Mouse (Mus musculus): ENCODE results near the gene Arl10. TPM values are rescaled to one million over a fixed set of nuclear protein-coding genes. Genes with fewer than 3 reads are reported as not detected.

Gene Arl10
- 16.1 and 19.2 TPM in 2 replicates for polyA plus RNA-seq (2014; fragmentation: Nextera tagmentation; extraction: Ambion mirVana)

DNA sequence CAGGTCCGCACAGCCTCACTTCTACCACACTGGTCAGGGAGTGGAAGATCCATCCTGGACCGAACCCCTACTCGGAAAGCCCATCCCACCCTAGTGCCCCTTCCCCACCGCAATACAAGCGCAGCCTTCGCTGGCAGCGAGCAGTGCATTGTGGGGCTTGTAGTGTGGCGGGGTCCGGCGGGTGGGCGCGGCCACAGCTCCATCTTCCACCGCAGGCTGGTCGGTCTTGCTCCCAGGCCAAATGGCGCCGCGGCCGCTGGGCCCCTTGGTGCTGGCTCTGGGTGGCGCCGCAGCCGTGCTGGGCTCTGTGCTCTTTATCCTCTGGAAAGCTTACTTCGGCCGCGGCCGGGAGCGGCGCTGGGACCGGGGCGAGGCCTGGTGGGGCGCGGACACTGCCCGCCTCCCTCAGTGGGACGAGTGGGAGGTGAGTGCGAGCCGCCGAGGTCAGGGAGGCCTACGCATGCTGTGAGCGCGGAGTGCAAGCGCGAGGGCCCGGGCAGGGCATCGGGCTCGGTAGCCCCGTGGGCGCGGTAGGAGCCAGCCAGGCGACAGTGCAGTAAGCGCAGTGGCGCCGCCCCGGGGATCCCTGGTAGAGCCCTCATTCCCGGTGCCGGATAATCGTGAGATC is at the start of gene Arl10:
TSS of gene Arl10 (plus strand) at position 162 of the 628 bp plus-strand sequence.
- Histone ChIP-seq H3K9me3 (ENCODE audit: control insufficient read depth, low read length) (no peaks in the 10 kb centered on the region), H3K36me3 (ENCODE audit: control insufficient read depth, insufficient read depth, low read length) (peaks cover 33% of the 10 kb centered on the region), H3K27me3 (ENCODE audit: control insufficient read depth, insufficient read depth, low read length) (no peaks in the 10 kb centered on the region), H3K4me2 (ENCODE audit: low read length) (peak within 1 kb of the TSS; percentile 95), H3K9ac (ENCODE audit: low read length) (peak within 1 kb of the TSS; percentile 91), H3K27ac (replicated peaks in 1 of 2; ENCODE audit: control insufficient read depth in 1 of 2, insufficient read depth in 1 of 2, low read depth in 2 of 2, low read length in 2 of 2) (peak within 1 kb of the TSS; percentile 61 to 78), H3K4me3 (ENCODE audit: control insufficient read depth in 1 of 2, insufficient read depth in 1 of 2, low read depth in 1 of 2, low read length in 2 of 2) (peak within 1 kb of the TSS; percentile 85 to 90), H3K4me1 (ENCODE audit: control insufficient read depth in 2 of 2, insufficient read depth in 2 of 2, low read length in 2 of 2) (peaks cover 3 to 20% of the 10 kb centered on the region in 2 experiments)
- ATAC-seq (ENCODE audit: insufficient number of reproducible peaks, insufficient read depth, low FRiP score, low read depth) = peak; percentile 78
- under 1% methylated on average over 55 of the region's 55 CpGs for WGBS

DNA sequence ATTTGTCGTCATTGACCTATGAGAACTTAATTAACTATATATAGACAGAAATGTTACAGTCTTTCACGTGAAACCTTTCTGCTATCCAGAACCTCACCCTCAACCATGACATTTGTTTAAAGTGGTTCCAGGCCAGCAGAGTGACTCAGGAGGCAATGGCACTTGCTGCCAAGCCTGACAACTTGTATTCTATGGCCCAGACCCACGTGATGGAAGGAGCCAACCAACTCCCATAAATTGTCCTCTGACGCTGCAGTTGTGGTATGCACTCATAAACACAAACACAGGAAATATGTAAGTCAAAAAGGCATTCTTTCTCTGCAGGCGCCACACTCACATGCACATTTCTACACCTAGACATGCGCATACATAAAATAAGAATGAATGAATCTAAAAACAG is 47.7 kb upstream of the Arl10 start:
- H3K4me3 ChIP-seq (ENCODE audit: control insufficient read depth in 1 of 2, insufficient read depth in 1 of 2, low read depth in 1 of 2, low read length in 2 of 2) = no peak overlapping the region
- H3K27me3 ChIP-seq (ENCODE audit: control insufficient read depth, insufficient read depth, low read length) = no peaks in the 10 kb centered on the region
- 82% methylated on average over 6 of the region's 6 CpGs for WGBS
- H3K9ac ChIP-seq (ENCODE audit: low read length) = no peak overlapping the region
- H3K4me1 ChIP-seq (ENCODE audit: control insufficient read depth in 2 of 2, insufficient read depth in 2 of 2, low read length in 2 of 2) = no peaks in the 10 kb centered on the region
- no peak overlapping the region for H3K4me2 ChIP-seq (ENCODE audit: low read length)
- no peaks in the 10 kb centered on the region for H3K9me3 ChIP-seq (ENCODE audit: control insufficient read depth, low read length)
- ATAC-seq (ENCODE audit: insufficient number of reproducible peaks, insufficient read depth, low FRiP score, low read depth) = no peak
- peaks cover 60% of the 10 kb centered on the region for H3K36me3 ChIP-seq (ENCODE audit: control insufficient read depth, insufficient read depth, low read length)
- no peak overlapping the region for H3K27ac ChIP-seq (replicated peaks in 1 of 2; ENCODE audit: control insufficient read depth in 1 of 2, insufficient read depth in 1 of 2, low read depth in 2 of 2, low read length in 2 of 2)

DNA sequence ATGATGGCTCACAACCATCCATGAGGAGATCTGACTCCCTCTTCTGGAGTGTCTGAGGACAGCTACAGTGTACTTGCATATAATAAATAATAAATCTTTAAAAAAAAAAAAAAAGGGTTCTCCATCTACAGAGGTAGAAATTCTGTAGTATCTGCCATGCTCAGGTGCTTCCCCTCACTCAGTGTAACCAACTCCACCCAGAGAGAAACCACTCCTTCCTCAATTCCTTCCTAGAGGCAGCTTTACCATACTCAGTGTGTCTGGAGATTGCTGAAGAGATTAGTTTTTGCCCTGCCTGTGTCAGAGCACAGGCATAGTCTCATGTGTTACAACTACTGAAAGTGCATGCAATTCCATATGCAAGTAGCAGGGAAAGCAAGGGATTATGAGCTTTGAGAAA is 42.7 kb upstream of the Arl10 start:
- Histone ChIP-seq H3K4me2 (ENCODE audit: low read length) (no peak overlapping the region), H3K4me1 (ENCODE audit: control insufficient read depth in 2 of 2, insufficient read depth in 2 of 2, low read length in 2 of 2) (no peaks in the 10 kb centered on the region), H3K4me3 (ENCODE audit: control insufficient read depth in 1 of 2, insufficient read depth in 1 of 2, low read depth in 1 of 2, low read length in 2 of 2) (no peak overlapping the region), H3K27ac (replicated peaks in 1 of 2; ENCODE audit: control insufficient read depth in 1 of 2, insufficient read depth in 1 of 2, low read depth in 2 of 2, low read length in 2 of 2) (no peak overlapping the region), H3K9ac (ENCODE audit: low read length) (no peak overlapping the region), H3K9me3 (ENCODE audit: control insufficient read depth, low read length) (no peaks in the 10 kb centered on the region), H3K36me3 (ENCODE audit: control insufficient read depth, insufficient read depth, low read length) (peaks cover 44% of the 10 kb centered on the region), H3K27me3 (ENCODE audit: control insufficient read depth, insufficient read depth, low read length) (no peaks in the 10 kb centered on the region)
- ATAC-seq (ENCODE audit: insufficient number of reproducible peaks, insufficient read depth, low FRiP score, low read depth) = no peak

DNA sequence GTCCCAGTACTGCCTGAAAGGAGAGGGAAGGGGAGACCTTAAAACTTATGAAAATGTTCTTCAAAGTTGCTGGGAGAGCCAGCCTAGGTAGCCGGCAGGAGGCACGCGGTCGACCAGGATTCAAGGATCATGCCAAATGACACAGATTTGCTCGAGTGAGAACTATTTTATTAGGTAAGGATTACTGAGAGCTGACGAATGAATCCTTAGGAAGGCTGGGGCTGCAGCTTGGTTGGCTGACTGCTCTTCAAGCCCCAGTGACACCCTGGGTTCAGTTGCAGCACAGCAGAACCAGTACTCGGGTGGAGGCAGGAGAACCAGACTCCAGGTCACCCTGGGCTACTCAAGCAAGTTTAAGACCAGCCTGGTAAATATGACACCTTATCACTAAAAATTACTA is 26.8 kb upstream of the Arl10 start:
- H3K27me3 ChIP-seq (ENCODE audit: control insufficient read depth, insufficient read depth, low read length) = no peaks in the 10 kb centered on the region
- no peak overlapping the region for H3K9ac ChIP-seq (ENCODE audit: low read length)
- H3K36me3 ChIP-seq (ENCODE audit: control insufficient read depth, insufficient read depth, low read length) = peaks cover 74% of the 10 kb centered on the region
- no peak overlapping the region for H3K4me2 ChIP-seq (ENCODE audit: low read length)
- no peak overlapping the region for H3K4me3 ChIP-seq (ENCODE audit: control insufficient read depth in 1 of 2, insufficient read depth in 1 of 2, low read depth in 1 of 2, low read length in 2 of 2)
- ATAC-seq (ENCODE audit: insufficient number of reproducible peaks, insufficient read depth, low FRiP score, low read depth) = no peak
- no peak overlapping the region for H3K27ac ChIP-seq (replicated peaks in 1 of 2; ENCODE audit: control insufficient read depth in 1 of 2, insufficient read depth in 1 of 2, low read depth in 2 of 2, low read length in 2 of 2)
- H3K4me1 ChIP-seq (ENCODE audit: control insufficient read depth in 2 of 2, insufficient read depth in 2 of 2, low read length in 2 of 2) = no peaks in the 10 kb centered on the region
- 81% methylated on average over 7 of the region's 7 CpGs for WGBS
- no peaks in the 10 kb centered on the region for H3K9me3 ChIP-seq (ENCODE audit: control insufficient read depth, low read length)

DNA sequence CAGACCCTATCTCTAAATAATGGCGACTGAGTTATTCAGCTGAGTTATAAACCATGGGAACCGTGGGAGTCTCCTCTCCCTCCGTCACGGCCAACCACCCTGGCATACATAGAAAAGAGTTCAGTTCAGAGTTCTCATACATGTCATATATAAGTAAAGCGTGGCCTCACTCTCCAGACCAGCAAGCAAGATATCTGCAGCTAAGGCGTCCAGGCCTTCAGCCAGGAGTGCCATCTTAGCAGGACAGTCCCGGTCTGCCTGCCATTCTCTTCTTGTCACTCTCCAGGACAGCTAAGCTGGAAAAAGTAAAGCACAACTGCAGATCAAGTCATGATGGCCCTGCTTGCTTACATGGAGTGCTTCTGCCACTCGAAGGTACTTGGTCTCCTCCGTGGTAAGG is 18.6 kb upstream of the Arl10 start:
- H3K27ac ChIP-seq (replicated peaks in 1 of 2; ENCODE audit: control insufficient read depth in 1 of 2, insufficient read depth in 1 of 2, low read depth in 2 of 2, low read length in 2 of 2) = no peak overlapping the region
- H3K4me2 ChIP-seq (ENCODE audit: low read length) = no peak overlapping the region
- H3K9me3 ChIP-seq (ENCODE audit: control insufficient read depth, low read length) = no peaks in the 10 kb centered on the region
- H3K27me3 ChIP-seq (ENCODE audit: control insufficient read depth, insufficient read depth, low read length) = no peaks in the 10 kb centered on the region
- H3K36me3 ChIP-seq (ENCODE audit: control insufficient read depth, insufficient read depth, low read length) = peaks cover 98% of the 10 kb centered on the region
- H3K4me1 ChIP-seq (ENCODE audit: control insufficient read depth in 2 of 2, insufficient read depth in 2 of 2, low read length in 2 of 2) = no peaks in the 10 kb centered on the region
- 86% methylated on average over 9 of the region's 9 CpGs for WGBS
- H3K9ac ChIP-seq (ENCODE audit: low read length) = no peak overlapping the region
- ATAC-seq (ENCODE audit: insufficient number of reproducible peaks, insufficient read depth, low FRiP score, low read depth) = no peak
- H3K4me3 ChIP-seq (ENCODE audit: control insufficient read depth in 1 of 2, insufficient read depth in 1 of 2, low read depth in 1 of 2, low read length in 2 of 2) = no peak overlapping the region

DNA sequence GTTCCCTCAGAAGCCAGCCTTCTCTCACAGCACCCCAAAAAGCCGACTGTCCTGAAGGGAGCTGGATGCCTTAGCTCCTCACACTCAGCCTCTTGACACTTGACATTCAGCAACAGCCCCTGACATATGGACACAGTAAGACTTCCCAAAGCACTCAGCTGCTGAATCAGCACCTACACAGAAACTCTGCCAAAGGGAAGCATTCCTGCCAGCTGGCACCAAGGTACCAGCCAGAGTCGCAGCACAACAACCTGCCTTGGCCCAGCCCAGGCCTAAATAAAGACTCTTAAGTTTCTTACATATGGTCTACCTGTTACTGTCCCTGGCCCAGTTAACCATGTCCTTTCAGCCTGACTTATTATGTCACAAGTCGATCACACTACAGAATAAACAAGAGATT is 18.0 kb upstream of the Arl10 start:
- H3K27ac ChIP-seq (replicated peaks in 1 of 2; ENCODE audit: control insufficient read depth in 1 of 2, insufficient read depth in 1 of 2, low read depth in 2 of 2, low read length in 2 of 2) = no peak overlapping the region
- H3K36me3 ChIP-seq (ENCODE audit: control insufficient read depth, insufficient read depth, low read length) = peaks cover 98% of the 10 kb centered on the region
- H3K4me1 ChIP-seq (ENCODE audit: control insufficient read depth in 2 of 2, insufficient read depth in 2 of 2, low read length in 2 of 2) = no peaks in the 10 kb centered on the region
- no peaks in the 10 kb centered on the region for H3K27me3 ChIP-seq (ENCODE audit: control insufficient read depth, insufficient read depth, low read length)
- no peak for ATAC-seq (ENCODE audit: insufficient number of reproducible peaks, insufficient read depth, low FRiP score, low read depth)
- whole genome bisulfite sequencing = 90% methylated on average over 3 of the region's 3 CpGs
- H3K9me3 ChIP-seq (ENCODE audit: control insufficient read depth, low read length) = no peaks in the 10 kb centered on the region
- H3K9ac ChIP-seq (ENCODE audit: low read length) = no peak overlapping the region
- no peak overlapping the region for H3K4me2 ChIP-seq (ENCODE audit: low read length)
- no peak overlapping the region for H3K4me3 ChIP-seq (ENCODE audit: control insufficient read depth in 1 of 2, insufficient read depth in 1 of 2, low read depth in 1 of 2, low read length in 2 of 2)

DNA sequence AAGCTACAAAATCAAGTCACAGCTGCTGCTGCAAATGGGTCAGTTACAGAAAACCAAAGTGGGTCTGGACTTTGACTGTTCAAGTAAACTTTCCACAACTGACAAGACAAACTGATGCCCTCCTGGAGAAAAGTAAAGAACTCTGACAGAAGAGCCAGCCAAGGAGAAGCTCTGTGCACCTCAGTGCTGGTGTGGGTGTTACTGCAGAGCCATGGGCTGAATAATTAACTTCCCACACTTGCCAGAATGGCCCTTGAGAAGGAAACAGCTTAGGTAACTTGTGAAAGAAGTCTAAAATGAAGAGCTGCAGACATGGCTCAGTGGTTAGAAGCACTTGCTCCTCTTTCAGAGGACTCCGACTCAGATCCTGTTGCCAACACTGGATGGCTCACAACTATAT is 17.2 kb upstream of the Arl10 start:
- H3K36me3 ChIP-seq (ENCODE audit: control insufficient read depth, insufficient read depth, low read length) = peaks cover 96% of the 10 kb centered on the region
- no peak overlapping the region for H3K4me3 ChIP-seq (ENCODE audit: control insufficient read depth in 1 of 2, insufficient read depth in 1 of 2, low read depth in 1 of 2, low read length in 2 of 2)
- WGBS = 100% methylated on average over 1 of the region's 1 CpGs
- no peak overlapping the region for H3K27ac ChIP-seq (replicated peaks in 1 of 2; ENCODE audit: control insufficient read depth in 1 of 2, insufficient read depth in 1 of 2, low read depth in 2 of 2, low read length in 2 of 2)
- no peaks in the 10 kb centered on the region for H3K9me3 ChIP-seq (ENCODE audit: control insufficient read depth, low read length)
- ATAC-seq (ENCODE audit: insufficient number of reproducible peaks, insufficient read depth, low FRiP score, low read depth) = no peak
- no peaks in the 10 kb centered on the region for H3K4me1 ChIP-seq (ENCODE audit: control insufficient read depth in 2 of 2, insufficient read depth in 2 of 2, low read length in 2 of 2)
- no peak overlapping the region for H3K4me2 ChIP-seq (ENCODE audit: low read length)
- no peaks in the 10 kb centered on the region for H3K27me3 ChIP-seq (ENCODE audit: control insufficient read depth, insufficient read depth, low read length)
- no peak overlapping the region for H3K9ac ChIP-seq (ENCODE audit: low read length)

DNA sequence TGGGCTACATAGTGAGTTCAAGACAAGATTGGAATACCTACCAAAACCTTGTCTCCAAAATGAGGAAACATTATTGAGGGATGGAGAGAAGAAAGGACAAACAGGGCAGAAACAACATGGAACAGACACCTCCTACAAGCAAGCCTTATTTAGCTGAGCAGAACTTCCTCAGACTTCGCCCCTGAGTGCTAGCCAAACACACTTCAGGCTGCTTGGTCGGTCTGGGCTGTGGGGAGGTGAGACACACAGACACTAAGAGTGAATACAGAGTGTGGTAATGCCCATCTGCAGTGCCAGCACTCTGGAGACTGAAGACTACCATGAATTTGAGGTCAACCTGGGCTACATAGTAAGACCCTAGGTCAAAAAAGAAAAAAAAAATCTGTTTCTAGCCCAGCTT is 15.2 kb upstream of the Arl10 start:
- Histone ChIP-seq H3K27me3 (ENCODE audit: control insufficient read depth, insufficient read depth, low read length) (no peaks in the 10 kb centered on the region), H3K27ac (replicated peaks in 1 of 2; ENCODE audit: control insufficient read depth in 1 of 2, insufficient read depth in 1 of 2, low read depth in 2 of 2, low read length in 2 of 2) (no peak overlapping the region), H3K9ac (ENCODE audit: low read length) (no peak overlapping the region), H3K4me2 (ENCODE audit: low read length) (no peak overlapping the region), H3K4me1 (ENCODE audit: control insufficient read depth in 2 of 2, insufficient read depth in 2 of 2, low read length in 2 of 2) (peaks cover 5 to 6% of the 10 kb centered on the region in 2 experiments), H3K36me3 (ENCODE audit: control insufficient read depth, insufficient read depth, low read length) (peaks cover 89% of the 10 kb centered on the region), H3K9me3 (ENCODE audit: control insufficient read depth, low read length) (no peaks in the 10 kb centered on the region), H3K4me3 (ENCODE audit: control insufficient read depth in 1 of 2, insufficient read depth in 1 of 2, low read depth in 1 of 2, low read length in 2 of 2) (no peak overlapping the region)
- 84% methylated on average over 2 of the region's 2 CpGs for WGBS
- no peak for ATAC-seq (ENCODE audit: insufficient number of reproducible peaks, insufficient read depth, low FRiP score, low read depth)

All from heart, embryonic 14.5 days (tissue).